Mouse (Mus musculus): ENCODE results near the gene Apof. TPM values are rescaled to one million over a fixed set of nuclear protein-coding genes. Genes with fewer than 3 reads are reported as not detected.
A peak's percentile ranks its signal among the peaks of the same experiment; 100 is the strongest.
"Not testable (repeated sequence)": the region's sequence is repeated elsewhere in the genome, so short reads cannot be mapped to it uniquely, and the experiment has no call there.

Apof gene
- total RNA-seq, 2 experiments from 2014 or later, result not detected

DNA sequence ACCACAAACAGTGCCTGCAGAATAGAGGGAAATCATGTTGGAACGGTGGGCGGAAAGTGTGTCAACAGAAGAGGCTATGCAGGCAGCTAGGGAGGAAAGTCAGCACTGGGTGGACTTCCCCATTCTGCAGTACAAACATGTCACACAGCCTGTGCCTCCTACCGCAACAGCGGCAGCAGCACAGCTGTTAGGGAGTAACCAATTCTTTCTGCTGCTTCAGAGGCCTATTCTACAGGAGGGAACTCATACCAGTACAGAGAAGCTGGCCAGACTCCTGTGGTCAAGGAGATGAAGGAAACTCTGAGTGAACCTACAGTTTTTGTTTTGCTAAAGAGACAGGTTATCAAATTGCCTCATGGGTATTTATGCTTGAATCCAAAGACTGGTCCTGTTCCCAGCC, 9.5 kb upstream of the Apof start:
- no peak for DNase-seq

DNA sequence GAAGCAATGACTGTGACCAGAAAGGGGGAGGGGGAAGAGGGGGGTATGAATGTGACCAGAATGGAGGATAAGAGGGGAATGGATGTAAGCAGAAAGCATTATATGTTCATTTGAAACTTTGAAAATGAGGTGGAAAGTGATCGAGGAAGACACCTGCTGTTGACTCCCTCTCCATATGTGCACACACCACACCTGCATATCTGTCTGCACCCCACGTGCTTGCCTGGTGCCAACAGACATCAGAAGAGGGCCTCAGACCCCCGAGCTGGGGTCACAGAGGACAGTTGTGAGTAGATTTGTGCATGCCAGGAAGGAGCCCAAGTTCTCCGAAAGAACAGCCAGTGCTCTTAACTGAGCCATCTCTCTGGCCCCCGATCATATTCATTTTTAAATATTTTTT, 8.5 kb upstream of the Apof start:
- DNase-seq, result no peak

DNA sequence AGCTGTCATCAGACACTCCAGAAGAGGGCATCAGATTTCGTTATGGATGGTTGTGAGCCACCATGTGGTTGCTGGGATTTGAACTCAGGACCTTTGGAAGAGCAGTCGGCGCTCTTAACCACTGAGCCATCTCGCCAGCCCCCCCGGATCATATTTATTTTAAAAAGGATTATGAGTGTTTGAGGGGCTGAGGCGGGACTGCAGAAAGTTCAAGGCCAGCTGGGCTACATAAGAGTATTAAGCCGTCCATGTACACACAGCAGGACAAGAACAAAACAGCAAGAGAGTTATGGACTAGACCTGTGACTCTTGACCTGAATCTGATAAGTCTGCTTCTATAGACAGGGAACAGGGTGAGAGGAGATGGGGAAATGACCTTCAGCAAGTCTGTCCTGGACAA, 8.1 kb upstream of the Apof start:
- DNase-seq, result not testable (repeated sequence)

DNA sequence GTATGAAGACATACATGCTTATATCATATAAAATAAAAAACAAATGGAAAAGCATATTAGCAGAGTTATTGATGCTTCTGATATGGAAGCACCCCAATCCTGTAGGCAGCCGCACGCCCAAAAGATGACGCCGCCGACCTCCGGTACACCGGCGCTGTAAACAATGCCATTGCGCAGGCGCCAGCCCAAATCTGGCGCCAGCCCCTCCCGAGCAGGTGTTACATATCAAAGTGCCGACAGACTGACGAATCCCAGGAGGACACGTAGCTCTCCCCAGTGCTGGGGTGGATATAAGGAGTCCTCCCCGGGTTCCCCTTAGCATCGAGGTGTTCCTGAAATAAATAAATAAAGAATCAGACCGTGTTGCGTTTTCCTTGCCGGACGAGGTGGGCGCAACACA, 6.2 kb upstream of the Apof start:
- no peak for DNase-seq

DNA sequence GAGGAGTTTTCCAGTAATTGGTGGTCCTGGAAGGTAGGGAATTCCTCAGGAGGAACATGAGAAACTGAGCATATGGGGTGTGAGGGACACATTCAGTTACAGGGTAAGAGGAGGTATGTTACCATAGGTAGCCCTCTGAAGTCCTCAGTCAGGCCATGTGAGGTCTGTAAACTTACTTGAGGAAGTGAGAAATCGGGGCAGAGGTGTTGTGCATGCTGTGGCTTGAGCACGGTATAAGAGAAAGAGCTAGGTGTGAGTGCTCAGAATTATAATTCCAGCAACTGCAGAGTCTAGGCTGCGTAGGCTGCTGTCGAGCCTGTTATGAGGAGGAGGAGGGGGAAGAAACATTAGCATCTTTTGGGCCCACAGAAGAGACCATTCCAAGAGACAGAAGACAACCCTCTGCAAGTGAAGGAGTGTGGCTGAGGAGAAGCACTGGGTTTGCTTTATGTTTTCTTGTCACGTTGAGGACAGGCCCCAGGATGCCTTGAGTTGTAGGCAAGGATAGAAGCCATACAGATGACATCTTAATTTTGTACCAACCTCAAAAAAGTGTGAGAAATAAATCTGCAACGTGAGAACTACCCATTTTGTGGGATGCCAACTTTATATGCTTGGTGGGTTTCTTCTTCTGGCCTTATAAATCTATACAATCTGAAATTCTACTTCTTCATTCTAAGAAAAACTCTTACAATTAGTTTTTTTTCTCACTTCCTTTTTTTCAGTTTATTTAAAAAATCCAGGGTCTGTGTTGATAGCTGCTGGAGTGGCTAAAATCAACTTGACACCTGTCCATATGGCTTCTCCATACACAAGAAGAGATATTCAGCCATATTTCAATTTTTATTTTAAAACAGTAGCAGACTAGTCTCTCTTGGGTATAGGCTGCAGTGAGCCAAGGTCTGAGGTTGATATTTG, 4.8 kb upstream of the Apof start:
- DNase-seq, result no peak

DNA sequence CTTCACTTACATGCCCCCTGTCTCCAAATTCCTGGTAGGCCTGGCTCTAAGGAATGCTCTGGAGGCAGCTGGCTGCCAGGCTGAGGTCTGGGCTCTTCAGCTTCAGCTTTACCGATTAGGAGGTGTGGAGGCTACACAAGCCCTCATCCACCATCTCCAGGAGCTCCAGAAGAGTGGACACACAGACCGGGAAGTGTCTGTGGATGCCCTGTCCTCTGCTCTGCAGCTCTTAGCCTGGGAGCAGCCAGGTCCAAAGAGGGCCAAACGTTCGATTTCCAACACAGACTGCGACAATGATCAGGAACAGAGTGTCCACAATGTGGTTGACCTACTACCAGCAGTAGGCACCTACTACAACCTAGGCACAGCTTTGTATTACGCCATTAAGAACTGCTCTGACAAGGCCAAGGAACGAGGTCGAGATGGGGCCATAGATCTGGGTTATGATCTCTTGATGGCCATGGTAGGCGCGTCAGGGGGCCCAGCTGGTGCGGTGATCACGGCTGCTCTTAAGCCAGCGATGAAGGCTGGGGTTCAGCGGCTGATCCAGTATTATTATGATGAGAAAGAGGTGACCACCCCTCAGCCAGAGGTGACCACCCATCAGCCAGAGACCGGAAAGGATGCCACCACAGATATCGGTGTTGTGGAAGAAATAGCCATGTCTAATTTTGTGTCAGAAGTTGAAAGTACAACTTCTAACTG, 887 bp downstream of the Apof start:
- DNase-seq, result no peak

DNA sequence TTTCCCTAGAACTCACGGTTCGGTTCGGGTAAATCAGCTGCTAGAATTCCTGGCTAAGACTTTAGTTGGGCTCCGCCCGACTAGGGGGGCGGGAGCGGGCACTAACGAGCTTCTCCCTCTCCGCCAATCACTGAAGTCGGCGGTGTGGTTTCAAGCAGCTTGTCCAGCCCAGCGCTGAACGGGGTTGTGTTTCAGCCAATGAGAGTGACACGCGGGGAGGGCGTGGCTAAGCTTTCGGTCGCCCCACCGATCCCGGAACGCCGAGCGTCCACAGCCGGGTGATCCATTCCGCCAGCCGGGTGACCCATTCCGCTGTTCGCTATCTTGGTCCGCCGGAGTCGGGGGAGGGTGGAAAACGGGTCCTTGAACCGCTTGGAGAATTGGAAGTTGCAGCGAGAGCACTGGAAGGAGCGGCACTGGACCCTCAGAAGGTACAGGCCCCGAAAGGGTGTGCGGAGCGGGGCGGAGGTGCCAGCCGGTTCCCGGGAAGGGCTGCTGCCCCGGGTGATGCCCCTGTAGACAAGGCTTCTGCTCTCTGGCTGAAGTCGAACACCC, 1.9 kb downstream of the Apof start, which contains the start of gene Stat2:
TSS of gene Stat2 (plus strand) at position 273 of the 555 bp plus-strand sequence.
- peak; percentile 98 for DNase-seq

DNA sequence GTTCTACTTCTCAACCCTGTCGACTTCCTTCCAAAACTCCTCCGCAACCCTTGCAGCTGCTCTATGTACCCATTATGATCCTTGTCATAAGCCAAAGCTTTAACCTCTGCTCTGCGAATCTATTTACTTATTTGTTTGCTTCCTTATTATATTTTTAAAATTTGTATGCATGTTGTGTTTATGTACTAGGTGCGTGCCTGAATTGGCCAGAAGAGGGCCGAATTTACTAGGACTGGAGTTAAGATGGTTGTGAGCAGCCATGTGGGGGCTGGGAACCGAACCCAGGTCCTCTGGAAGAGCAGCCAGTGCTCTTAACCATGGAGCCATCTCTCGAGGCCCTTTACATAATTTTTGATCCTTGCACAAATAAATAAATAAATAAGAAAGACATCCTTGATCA, 2.4 kb downstream of the Apof start:
- DNase-seq, result no peak

DNA sequence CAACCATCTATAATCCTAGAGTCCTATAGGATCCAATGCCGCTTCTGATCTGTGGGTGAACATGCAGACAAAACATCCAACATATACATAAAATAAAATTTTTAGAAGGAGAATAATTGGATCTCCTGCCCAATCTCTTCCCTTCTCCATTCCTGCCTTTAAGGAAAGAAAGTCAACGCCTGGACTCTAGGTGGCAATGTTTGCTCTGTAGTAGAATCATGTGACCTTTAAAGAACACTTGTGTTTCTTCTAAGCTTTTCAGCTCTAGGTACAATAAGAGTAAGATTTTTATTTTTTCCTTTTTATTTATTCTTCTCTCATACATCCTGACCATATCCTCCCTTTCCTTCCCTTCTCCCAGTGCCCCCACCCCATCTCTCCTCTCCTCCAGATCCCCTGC, 3.4 kb downstream of the Apof start:
- no peak for DNase-seq

DNA sequence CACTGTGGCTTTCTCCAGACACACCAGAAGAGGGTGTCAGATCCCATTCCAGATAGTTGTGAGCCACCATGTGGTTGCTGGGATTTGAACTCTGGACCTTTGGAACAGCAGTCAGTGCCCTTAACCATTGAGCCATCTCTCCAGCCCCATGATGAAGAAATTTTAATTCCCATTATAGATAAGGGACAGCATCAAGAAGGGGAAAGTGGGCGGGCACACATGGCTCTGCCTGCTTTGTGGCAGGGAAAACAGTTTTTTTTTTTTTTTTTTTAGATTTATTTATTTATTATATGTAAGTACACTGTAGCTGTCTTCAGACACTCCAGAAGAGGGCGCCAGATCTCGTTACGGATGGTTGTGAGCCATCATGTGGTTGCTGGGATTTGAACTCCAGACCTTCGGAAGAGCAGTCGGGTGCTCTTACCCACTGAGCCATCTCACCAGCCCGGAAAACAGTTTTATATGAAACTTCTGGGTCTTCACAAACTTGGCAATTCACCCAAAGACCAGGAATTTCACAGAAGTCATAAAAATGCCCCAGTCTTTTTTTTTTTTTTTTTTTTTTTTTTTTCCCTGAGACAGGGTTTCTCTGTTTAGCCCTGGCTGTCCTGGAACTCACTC, 4.5 kb downstream of the Apof start:
- DNase-seq, result not testable (repeated sequence)

DNA sequence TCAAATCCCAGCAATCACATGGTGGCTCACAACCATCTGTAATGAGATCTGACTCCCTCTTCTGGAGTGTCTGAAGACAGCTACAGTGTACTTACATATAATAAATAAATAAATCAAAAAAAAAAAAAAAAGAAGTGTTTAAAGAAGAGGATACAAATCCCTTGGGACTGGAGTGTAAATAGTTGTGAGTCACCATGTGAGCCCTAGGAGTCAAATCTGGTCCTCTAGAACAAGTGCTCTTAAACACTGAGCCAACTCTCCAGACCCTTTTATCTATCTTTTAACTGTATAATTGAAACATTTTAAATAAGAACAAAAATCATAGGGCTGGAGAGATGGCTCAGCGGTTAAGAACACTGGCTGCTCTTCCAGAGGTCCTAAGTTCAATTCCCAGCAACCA, 6.9 kb downstream of the Apof start:
- DNase-seq, result not testable (repeated sequence)

DNA sequence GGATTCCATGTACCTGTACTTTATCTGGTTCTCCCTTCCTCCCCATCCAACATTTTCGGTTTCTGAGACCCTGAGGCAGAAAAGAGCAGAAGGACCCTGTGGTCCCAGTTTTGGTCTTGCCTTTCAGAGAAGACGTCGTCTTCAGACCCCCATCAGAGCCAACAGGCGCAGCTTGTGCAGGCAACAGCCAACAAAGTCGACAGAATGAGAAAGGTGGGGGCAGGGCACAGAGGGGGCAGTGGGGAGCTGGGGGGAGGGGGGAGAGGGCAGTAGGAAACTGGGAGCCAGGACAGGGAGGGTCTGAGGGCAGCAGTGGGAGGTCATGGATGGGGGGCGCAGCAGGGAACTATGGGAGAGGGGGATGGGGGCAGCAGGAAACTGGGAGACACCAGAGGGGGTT, 9.7 kb downstream of the Apof start:
- DNase-seq, result no peak

DNA sequence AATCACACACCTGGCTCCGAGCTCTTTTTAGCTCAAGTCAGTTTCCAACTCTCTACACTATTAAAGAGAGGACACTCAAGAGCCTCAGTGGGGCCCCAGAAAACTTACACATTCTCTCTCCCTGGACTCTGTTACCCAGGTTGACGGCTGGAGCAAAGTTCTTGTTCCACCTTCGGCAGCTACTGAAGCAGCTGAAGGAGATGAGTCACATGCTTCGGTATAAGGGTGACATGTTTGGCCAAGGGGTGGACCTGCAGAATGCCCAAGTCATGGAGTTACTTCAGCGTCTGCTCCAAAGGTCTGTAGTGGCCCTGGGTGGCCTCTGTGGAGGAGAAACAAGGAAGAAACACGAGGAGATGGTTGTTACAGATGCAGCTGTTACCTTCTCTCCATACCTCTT, 12.5 kb downstream of the Apof start:
- DNase-seq, result no peak

DNA sequence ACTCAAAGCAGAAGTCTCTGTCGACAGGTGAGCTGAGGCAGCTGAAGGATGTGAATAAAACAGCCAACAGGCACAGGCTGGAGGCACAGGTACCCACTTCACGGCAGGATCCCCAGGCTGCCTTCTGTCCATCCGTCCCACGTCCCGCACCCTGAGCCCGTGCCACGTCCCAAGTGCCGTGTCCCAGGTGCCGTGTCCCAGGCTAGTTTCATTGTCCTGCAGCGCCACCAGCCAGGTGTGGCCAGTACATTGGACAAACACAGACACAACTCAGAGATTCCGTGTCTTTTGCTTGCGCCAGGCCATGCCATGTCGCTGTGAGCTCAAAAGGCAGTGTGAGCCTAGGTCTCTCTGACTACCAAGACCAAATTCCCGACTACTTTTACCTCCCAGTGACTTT, 13.2 kb downstream of the Apof start:
- no peak for DNase-seq

DNA sequence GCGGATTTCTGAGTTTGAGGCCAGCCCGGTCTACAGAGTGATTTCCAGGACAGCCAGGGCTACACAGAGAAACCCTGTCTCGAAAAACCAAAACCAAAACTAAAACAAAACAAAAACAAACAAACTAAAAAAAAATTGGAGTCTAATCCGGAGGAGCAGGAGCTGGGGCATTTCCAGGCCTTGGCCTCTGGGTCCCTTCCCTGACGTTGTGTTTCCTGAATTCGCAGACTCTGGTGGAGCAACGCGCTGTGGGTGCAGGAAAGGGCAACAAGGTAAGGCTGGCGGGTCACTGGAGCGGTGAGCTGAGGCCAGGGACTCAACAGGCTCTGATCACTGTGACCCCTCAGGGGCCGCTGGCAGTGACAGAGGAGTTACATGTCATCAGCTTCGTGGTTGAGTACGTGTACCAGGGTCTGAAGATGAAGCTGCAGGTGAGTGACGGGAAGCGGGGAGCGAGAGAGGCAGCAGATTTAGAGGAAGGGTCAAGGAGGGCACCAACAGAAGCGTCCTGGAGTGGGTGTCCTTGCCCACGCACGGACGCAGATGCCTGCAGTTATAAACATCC, 14.5 kb downstream of the Apof start:
- no peak for DNase-seq

DNA sequence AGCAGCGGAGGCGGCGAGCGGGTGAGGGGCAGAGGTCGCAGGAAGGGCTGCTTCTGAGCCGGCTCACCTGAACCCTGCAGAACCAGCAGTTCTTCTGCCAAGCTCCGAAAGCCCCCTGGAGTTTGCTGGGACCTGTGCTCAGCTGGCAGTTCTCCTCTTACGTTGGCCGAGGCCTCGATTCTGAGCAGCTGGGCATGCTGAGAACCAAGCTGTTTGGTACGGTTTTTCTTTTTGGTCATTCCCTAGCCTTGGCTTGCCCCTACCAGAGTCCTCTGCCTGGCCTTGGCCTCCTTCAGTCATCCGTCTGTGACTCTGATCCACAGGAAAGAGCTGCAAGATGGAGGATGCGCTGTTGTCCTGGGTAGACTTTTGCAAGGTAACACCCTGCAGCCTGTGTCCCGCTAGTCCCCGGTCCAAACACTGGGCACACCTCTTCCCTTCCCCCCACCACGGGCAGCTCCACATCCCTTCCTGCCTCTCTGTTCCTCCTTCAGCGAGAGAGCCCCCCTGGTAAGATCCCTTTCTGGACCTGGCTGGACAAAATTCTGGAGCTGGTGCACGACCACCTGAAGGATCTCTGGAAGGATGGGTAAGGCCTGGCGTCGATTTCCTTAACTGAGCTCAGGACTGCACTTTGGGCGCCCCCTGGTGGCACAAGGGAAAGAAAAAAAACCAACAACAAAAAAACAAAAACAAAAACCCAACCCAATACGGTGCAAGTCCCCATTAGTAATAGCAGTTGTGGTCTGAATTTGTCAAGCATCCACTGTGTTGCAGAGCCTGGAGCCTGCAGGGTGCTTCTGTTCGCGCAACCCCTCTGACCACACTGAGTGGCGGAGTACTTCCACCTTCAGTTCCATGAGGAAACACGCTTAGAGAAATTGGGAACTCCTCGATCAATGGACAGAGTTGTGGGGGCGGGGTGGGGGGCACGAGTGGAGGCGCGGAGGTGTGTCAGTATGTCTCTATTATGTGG, 15.4 kb downstream of the Apof start:
- DNase-seq, result no peak

DNA sequence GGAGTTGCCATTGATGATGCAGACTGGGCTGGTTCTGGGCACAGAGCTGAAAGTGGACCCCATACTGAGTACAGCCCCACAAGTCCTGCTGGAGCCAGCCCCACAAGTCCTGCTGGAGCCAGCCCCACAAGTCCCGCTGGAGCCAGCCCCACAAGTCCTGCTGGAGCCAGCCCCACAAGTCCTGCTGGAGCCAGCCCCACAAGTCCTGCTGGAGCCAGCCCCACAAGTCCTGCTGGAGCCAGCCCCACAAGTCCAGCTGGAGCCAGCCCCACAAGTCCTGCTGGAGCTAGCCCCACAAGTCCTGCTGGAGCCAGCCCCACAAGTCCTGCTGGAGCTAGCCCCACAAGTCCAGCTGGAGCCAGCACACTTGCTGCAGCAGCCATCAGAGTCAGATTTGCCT, 22.1 kb downstream of the Apof start:
- DNase-seq, result peak; percentile 63

DNA sequence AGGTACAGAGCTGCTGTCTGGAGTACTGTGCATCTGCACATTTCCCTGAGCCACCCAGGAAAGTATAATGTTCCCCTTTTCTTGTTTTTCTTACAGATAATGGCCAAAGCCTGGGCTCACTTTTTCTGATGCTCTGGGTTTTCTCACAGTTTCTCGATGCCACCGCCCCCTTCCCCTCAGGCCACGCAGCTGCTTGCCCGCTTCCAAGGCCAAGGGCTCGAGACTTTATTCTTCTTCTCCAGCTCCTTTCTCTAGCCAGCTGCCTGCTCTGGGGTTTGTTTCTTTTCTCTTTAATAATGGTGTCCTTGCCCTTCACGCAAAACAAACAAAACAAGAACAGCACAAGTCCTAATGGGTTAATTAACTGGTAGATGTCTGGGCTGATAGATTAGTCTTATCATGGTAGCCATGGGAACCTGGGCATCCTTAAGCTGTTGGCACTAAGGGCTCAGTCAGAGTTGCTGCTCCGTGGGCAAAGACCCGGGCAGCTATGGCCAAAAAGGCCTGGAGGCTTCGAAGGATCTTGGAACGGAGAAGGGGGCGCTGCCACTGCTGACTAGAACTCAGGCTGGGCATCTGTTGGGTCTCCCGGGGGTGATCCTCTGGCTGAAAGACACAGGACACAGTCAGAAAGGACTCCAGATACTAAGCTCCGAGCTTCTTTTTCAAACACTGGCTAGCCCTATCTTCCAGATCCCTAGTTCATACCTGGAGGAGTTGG, 28.1 kb downstream of the Apof start:
- no peak for DNase-seq

DNA sequence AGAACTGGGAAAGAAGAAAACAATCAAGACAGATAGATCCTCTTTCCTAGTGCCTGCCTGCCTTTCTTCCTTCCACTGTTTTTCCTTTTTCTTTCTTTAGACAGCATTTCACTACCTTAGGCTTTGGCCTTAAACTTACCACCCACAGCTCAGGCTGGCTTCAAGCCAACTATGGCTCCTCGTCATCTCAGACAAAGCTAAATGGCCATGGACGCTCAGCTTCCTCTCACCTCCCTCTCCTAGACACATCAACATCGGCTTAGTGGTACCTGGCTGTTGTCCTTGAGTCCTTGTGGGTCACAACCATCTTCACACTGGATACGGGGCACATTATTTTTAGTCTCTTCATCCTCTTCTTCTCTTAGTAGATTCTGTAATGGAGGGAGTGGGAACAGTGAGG, 28.8 kb downstream of the Apof start:
- DNase-seq, result no peak

DNA sequence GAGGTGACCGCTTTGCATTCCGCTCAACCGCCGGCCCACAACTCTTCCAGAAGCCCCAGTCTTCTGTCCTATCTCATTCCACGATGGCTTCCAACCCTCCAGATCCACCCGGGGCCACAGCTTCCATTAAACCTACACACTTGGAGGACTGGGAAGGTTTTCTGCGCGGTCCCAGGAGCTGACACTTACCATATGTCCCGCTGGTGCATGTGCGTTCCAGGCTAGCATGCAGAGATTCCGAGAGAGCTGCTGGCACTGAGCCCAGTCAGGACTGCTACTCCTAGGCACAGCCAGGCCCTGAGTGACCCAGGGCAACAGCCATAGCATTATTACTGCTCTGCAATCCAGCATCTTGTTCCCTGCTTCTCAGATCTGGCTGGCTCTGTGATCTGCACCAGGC, 29.2 kb downstream of the Apof start:
- DNase-seq, result no peak

DNA sequence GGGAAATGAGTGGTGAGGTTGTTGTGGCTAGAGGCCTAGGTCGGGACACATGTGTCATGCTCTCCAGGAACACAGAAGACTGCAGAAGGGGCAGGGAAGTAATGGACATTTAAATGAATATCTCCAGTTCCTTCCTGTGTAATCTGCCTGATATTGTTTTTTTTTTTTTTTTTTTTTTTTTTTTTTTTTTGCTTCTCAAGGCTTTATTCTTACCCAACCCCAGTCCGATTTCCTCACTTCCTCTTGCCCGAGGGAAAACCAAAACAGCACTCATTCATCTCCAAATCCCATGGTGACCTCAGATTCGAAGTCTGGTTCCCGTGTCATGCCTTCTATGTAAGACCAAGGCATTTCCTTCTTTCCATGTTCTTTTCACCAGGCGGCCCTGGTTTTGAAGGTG, 29.8 kb downstream of the Apof start:
- DNase-seq, result no peak
